Mouse (Mus musculus) midbrain, embryonic 16.5 days (tissue): ENCODE data around the gene Nat8f1. TPM values are rescaled to one million over a fixed set of nuclear protein-coding genes. Genes with fewer than 3 reads are reported as not detected.
"Not testable (repeated sequence)": the region's sequence is repeated elsewhere in the genome, so short reads cannot be mapped to it uniquely, and the experiment has no call there.

ENCODE experiments used
- ATAC-seq: fragments of 200-750 bp; cut with Nextera tagmentation; 2 replicates; pipeline ENCODE4 v1.8.0; 2017; ENCODE audit warnings: moderate TSS enrichment
- H3K27ac ChIP-seq: fragments of 300-500 bp; sonication (generic); 2 replicates; pipeline ENCODE4 v1.5.1; 2014; ENCODE audit warnings: mild to moderate bottlenecking, low read length, mixed read lengths
- H3K27me3 ChIP-seq: fragments of 300-500 bp; sonication (generic); 2 replicates; pipeline ENCODE4 v1.6.1; 2014; ENCODE audit warnings: low read depth, low read length, mixed read lengths; ENCODE audit not compliant: control insufficient read depth, insufficient read depth
- H3K36me3 ChIP-seq: fragments of 300-500 bp; sonication (generic); 2 replicates; pipeline ENCODE4 v1.6.1; 2014; ENCODE audit warnings: mild to moderate bottlenecking, low read length, moderate library complexity, mixed read lengths; ENCODE audit not compliant: control insufficient read depth, insufficient read depth
- H3K4me1 ChIP-seq: fragments of 300-500 bp; sonication (generic); 2 replicates; pipeline ENCODE4 v1.6.1; 2014; ENCODE audit warnings: mild to moderate bottlenecking, low read length, mixed read lengths; ENCODE audit not compliant: control insufficient read depth, insufficient read depth
- H3K4me2 ChIP-seq: fragments of 300-500 bp; sonication (generic); 2 replicates; pipeline ENCODE4 v1.6.1; 2014; ENCODE audit warnings: mild to moderate bottlenecking, low read length, mixed read lengths
- H3K4me3 ChIP-seq: fragments of 300-500 bp; sonication (generic); 2 replicates; pipeline ENCODE4 v1.5.1; 2014; ENCODE audit warnings: low read depth, mild to moderate bottlenecking, low read length, moderate library complexity, mixed read lengths
- H3K9ac ChIP-seq: fragments of 300-500 bp; sonication (generic); 2 replicates; pipeline ENCODE4 v1.6.1; 2014; ENCODE audit warnings: low read depth, low read length, mixed read lengths
- H3K9me3 ChIP-seq: fragments of 300-500 bp; sonication (generic); replicated peaks from 2 replicates; pipeline ENCODE4 v1.6.1; 2014; ENCODE audit warnings: mild to moderate bottlenecking, low read length, mixed read lengths; ENCODE audit not compliant: control insufficient read depth, poor library complexity, severe bottlenecking
- WGBS: fragments of 180-500 bp; shearing (Covaris S2); extraction: QIAGEN DNeasy Blood & Tissue Kit; methylation state at CpG from one replicate; pipeline ENCODE4 v1.1.7; 2014; 5-methylcytosine and 5-hydroxymethylcytosine counted together
- polyA plus RNA-seq: library from polyadenylated mRNA; unstranded; fragments of >200 nt; fragmentation: Nextera tagmentation; extraction: Ambion mirVana; gene quantifications from 2 replicates; pipeline ENCODE4 v1.2.1, GENCODE M21; 2015

Nat8f1 gene
- polyA plus RNA-seq, 1 experiment from 2014 or later = 23.1 TPM

GRCm38 (mm10) chr6:85934047-85934446 lies 18.6 kb upstream of the Nat8f1 start:
- Histone ChIP-seq H3K4me1 (no peaks in the 10 kb centered on the region), H3K9me3 (no peaks in the 10 kb centered on the region), H3K4me2 (no peak overlapping the region), H3K27me3 (no peaks in the 10 kb centered on the region), H3K36me3 (peaks cover 8% of the 10 kb centered on the region; the same call in 1 of the 2 replicates), H3K9ac (no peak overlapping the region), H3K4me3 (no peak overlapping the region), H3K27ac (no peak overlapping the region)
- no peak for ATAC-seq
- WGBS = 86% methylated on average over 8 of the region's 8 CpGs

GRCm38 (mm10) chr6:85929312-85929711 lies 13.8 kb upstream of the Nat8f1 start:
- Histone ChIP-seq H3K4me3 (no peak overlapping the region), H3K4me1 (no peaks in the 10 kb centered on the region), H3K27me3 (no peaks in the 10 kb centered on the region), H3K9ac (no peak overlapping the region), H3K9me3 (no peaks in the 10 kb centered on the region), H3K27ac (no peak overlapping the region), H3K4me2 (no peak overlapping the region), H3K36me3 (peaks cover 29% of the 10 kb centered on the region)
- no peak for ATAC-seq
- 86% methylated on average over 1 of the region's 1 CpGs for WGBS

- no peak for ATAC-seq
Observed at GRCm38 (mm10) chr6:85927476-85928464, 12.3 kb upstream of the Nat8f1 start.

GRCm38 (mm10) chr6:85926709-85927108 lies 11.2 kb upstream of the Nat8f1 start:
- peaks cover 33% of the 10 kb centered on the region for H3K36me3 ChIP-seq
- ATAC-seq = no peak
- no peaks in the 10 kb centered on the region for H3K4me1 ChIP-seq
- H3K27me3 ChIP-seq = no peaks in the 10 kb centered on the region
- no peak overlapping the region for H3K4me3 ChIP-seq
- H3K9me3 ChIP-seq = no peaks in the 10 kb centered on the region
- WGBS = 85% methylated on average over 1 of the region's 1 CpGs
- no peak overlapping the region for H3K4me2 ChIP-seq
- H3K27ac ChIP-seq = no peak overlapping the region
- H3K9ac ChIP-seq = no peak overlapping the region

More at GRCm38 (mm10) chr6:85927476-85928464, 12.3 kb upstream of the Nat8f1 start:
- 87% methylated on average over 9 of the region's 9 CpGs for WGBS
- no peaks in the 10 kb centered on the region for H3K9me3 ChIP-seq
- no peak overlapping the region for H3K27ac ChIP-seq
- H3K9ac ChIP-seq = no peak overlapping the region
- no peaks in the 10 kb centered on the region for H3K4me1 ChIP-seq
- peaks cover 31% of the 10 kb centered on the region for H3K36me3 ChIP-seq
- no peak overlapping the region for H3K4me2 ChIP-seq
- H3K27me3 ChIP-seq = no peaks in the 10 kb centered on the region
- H3K4me3 ChIP-seq = no peak overlapping the region

GRCm38 (mm10) chr6:85923643-85924042 lies 8.2 kb upstream of the Nat8f1 start:
- no peak overlapping the region for H3K27ac ChIP-seq
- H3K9ac ChIP-seq = no peak overlapping the region
- H3K4me2 ChIP-seq = no peak overlapping the region
- WGBS = 100% methylated on average over 1 of the region's 1 CpGs
- H3K36me3 ChIP-seq = peaks cover 26% of the 10 kb centered on the region
- H3K27me3 ChIP-seq = no peaks in the 10 kb centered on the region
- H3K4me1 ChIP-seq = no peaks in the 10 kb centered on the region
- H3K4me3 ChIP-seq = no peak overlapping the region
- H3K9me3 ChIP-seq = no peaks in the 10 kb centered on the region
- no peak for ATAC-seq

- ATAC-seq = no peak
- Histone ChIP-seq H3K27ac (no peak overlapping the region), H3K4me3 (no peak overlapping the region), H3K9me3 (no peaks in the 10 kb centered on the region), H3K4me2 (no peak overlapping the region), H3K9ac (no peak overlapping the region), H3K36me3 (peaks cover 7% of the 10 kb centered on the region), H3K27me3 (no peaks in the 10 kb centered on the region), H3K4me1 (peaks cover 11% of the 10 kb centered on the region)
- 88% methylated on average over 4 of the region's 4 CpGs for WGBS
Observed at GRCm38 (mm10) chr6:85919401-85919800, 3.9 kb upstream of the Nat8f1 start.

- H3K9me3 ChIP-seq, ATAC-seq, H3K27me3 ChIP-seq, H3K9ac ChIP-seq, H3K27ac ChIP-seq, H3K36me3 ChIP-seq, H3K4me2 ChIP-seq, H3K4me3 ChIP-seq: not testable (repeated sequence)
- WGBS = 91% methylated on average over 3 of the region's 3 CpGs
- H3K4me1 ChIP-seq = peaks cover 14% of the 10 kb centered on the region
Observed at GRCm38 (mm10) chr6:85918341-85918740, 2.9 kb upstream of the Nat8f1 start.

GRCm38 (mm10) chr6:85916596-85916995 lies 1.1 kb upstream of the Nat8f1 start:
- Histone ChIP-seq H3K4me3 (peak overlapping the region; percentile 73), H3K9me3 (no peaks in the 10 kb centered on the region), H3K36me3 (no peaks in the 10 kb centered on the region), H3K4me2 (peak overlapping the region; percentile 86), H3K27me3 (no peaks in the 10 kb centered on the region), H3K9ac (peak overlapping the region; percentile 77), H3K4me1 (peaks cover 14% of the 10 kb centered on the region), H3K27ac (peak overlapping the region; percentile 88)
- WGBS = 78% methylated on average over 6 of the region's 6 CpGs
- ATAC-seq = no peak

GRCm38 (mm10) chr6:85915141-85915538 lies 347 bp downstream of the Nat8f1 start:
- Histone ChIP-seq H3K9ac (peak overlapping the region; percentile 77), H3K4me2 (peak overlapping the region; percentile 86), H3K36me3 (no peaks in the 10 kb centered on the region), H3K4me1 (peaks cover 14% of the 10 kb centered on the region), H3K27ac (peak overlapping the region; percentile 88), H3K27me3 (no peaks in the 10 kb centered on the region), H3K4me3 (peak overlapping the region; percentile 73), H3K9me3 (no peaks in the 10 kb centered on the region)
- ATAC-seq = peak; percentile 33
- 5% methylated on average over 11 of the region's 11 CpGs for WGBS
